Mouse (Mus musculus) frontal cortex, postnatal 36 days (tissue): ENCODE measurements around the gene Tssk6.

Experiments used
- DNase-seq, 2 experiments: peaks; one replicate each; pipeline ENCODE4 v3.0.0; 2022; ENCODE audit warnings: low spot score in 2 of 2

Tssk6 gene

DNA sequence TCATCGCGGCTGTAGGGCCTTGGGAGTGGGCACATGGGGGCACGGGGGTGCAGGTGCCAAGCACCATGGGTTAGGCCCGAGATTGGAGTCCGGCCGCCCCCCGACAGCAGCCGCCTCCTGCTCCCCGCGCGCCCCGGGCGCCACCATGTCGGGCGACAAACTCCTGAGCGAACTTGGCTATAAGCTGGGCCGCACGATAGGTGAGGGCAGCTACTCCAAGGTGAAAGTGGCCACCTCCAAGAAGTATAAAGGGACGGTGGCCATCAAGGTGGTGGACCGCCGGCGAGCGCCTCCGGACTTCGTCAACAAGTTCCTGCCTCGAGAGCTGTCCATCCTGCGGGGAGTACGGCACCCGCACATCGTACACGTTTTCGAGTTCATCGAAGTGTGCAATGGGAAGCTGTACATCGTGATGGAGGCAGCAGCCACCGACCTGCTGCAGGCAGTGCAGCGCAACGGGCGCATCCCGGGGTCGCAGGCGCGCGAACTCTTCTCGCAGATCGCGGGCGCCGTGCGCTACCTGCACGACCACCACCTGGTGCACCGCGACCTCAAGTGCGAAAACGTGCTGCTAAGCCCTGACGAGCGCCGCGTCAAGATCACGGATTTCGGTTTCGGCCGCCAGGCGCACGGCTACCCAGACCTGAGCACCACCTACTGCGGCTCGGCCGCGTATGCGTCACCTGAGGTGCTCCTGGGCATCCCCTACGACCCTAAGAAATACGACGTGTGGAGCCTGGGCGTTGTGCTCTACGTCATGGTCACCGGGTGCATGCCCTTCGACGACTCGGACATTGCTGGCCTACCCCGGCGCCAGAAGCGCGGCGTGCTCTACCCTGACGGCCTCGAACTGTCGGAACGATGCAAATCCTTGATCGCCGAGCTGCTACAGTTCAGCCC lies at the start of gene Tssk6, which contains the start of the genes Ndufa13 and Yjefn3:
TSS of gene Tssk6 (plus strand) at position 22 of the 900 bp plus-strand sequence.
TSS of gene Ndufa13 (minus strand) at position 396 of the 900 bp plus-strand sequence.
TSS of gene Yjefn3 (minus strand) at position 550 of the 900 bp plus-strand sequence.
- DNase-seq: no peak

GRCm38 (mm10) chr8:69853869-69854268 lies 48.1 kb upstream of the Tssk6 start:
- no peak for DNase-seq

- no peak for DNase-seq
Observed at GRCm38 (mm10) chr8:69860807-69861206, 41.2 kb upstream of the Tssk6 start.

GRCm38 (mm10) chr8:69861251-69861650 lies 40.7 kb upstream of the Tssk6 start:
- DNase-seq: no peak

DNA sequence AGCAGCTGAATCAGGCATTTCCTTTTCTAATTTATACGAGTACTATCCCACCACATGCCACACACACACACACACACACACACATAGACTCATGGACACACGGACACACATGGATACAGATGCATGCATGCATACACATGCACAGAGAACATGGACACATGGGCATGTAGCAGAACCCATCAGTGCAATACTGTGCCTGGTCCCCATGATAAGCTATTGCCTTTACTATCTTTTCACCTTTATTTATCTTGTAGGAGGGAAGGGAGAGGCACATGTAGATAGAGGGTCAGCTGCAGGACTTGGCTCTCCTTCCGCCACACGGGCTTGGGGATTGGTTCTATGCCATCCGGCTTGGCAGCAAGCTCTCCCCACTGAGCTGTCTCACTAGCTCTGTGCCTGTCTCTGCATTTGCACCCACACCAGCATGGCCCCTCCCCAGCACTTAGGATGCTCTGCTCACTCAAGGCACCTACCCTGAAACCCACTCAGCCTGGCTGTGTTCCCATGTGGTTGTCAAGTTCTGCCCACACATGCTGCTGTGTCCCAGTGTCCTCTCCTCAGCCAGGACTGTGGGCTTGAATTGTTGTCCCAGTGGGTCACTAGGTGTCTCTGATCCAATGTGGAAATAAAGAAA lies 38.5 kb upstream of the Tssk6 start:
- DNase-seq: no peak

DNA sequence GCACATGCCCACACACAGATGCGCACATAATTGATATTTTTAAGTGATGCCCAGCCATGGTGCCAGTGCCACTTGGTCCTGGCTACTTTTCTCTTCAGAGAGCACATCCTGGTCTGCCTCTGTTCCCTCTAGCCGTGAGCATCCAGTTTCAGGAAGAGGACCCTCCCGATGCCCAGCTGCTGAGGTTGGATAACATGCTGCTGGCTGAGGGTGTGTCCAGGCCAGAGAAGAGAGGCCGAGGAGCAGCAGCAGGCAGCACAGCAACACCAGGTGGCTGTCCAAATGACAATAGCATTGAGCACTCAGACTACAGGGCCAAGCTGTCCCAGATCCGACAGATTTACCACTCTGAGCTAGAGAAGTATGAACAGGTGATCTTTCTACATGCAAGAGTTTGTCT lies 37.8 kb upstream of the Tssk6 start:
- no peak for DNase-seq

DNA sequence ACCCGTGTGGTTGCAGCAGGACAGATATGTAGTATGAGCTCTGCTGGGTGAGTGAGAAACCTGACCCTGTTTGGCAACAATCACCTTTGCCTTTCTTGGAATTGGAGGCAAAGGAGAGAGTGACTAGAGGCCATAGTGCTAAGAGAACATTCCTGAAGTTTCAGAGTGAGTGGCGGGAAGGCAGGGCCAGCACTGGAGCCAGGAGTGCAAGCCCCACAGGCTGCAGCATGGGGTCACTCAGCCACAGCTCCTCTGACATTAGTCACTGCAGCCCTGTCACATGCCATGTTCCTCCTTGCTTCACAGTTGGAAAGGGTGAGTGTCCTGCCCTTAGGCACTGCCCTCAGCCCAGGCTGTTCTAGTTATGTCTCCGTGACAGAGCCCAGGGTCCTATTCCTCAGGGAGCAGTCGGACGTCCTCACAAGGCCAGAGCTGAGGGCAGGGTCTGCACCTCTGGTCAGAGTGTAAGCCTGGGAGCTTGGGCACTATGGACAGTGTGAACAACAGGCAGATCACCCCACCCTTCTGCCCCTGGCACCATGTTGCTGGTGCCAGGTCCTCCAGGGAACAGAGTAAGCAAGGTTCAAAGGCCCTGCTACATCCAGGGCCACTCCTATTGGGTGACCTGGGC lies 34.2 kb upstream of the Tssk6 start:
- no peak for DNase-seq

- DNase-seq: no peak
Observed at GRCm38 (mm10) chr8:69870003-69870765, 31.8 kb upstream of the Tssk6 start.

DNA sequence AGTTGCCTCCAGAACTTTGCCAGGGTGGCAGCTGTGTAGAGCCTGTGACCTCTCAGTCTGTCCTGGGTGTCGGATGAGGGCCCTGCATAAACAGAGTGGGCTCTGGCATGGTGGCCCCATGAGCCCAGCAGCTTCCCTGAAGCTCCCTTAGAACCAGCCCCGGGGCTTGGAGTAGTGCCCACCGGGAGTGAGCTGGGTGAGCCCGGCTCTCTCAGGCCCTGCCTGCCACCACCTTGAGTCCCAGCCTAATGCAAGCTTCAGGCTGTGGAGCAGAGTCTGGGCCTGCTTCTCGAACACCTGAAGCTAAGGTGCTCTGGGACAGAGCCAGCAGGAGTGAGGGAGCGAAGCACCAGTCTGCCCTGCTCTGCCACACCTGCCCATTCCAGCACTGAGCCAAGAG lies 31.1 kb upstream of the Tssk6 start:
- DNase-seq: no peak

GRCm38 (mm10) chr8:69874155-69874554 lies 27.8 kb upstream of the Tssk6 start:
- peak; percentile 80 to 82 for DNase-seq

GRCm38 (mm10) chr8:69874654-69875053 lies 27.3 kb upstream of the Tssk6 start:
- DNase-seq: no peak

DNA sequence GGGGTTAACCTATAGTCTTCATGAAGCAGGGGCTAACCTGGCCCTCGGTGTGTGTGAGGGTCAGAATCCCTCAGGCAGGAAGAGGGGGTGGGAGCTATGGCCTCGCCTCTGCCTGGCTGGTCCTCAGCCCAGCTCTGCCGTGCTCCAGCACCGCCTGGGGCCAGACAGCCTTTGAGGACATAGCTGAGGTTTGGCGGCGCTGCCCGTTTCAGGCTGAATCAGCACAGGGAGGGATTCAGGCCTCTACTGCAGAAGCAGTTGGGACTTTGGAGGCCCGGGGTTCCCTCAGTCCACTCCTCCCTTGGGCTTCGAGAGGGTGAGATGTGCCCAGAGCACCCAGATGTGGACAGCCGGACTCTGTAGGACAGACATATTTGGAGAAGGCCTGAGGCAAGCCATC lies 25.9 kb upstream of the Tssk6 start:
- DNase-seq: no peak

DNA sequence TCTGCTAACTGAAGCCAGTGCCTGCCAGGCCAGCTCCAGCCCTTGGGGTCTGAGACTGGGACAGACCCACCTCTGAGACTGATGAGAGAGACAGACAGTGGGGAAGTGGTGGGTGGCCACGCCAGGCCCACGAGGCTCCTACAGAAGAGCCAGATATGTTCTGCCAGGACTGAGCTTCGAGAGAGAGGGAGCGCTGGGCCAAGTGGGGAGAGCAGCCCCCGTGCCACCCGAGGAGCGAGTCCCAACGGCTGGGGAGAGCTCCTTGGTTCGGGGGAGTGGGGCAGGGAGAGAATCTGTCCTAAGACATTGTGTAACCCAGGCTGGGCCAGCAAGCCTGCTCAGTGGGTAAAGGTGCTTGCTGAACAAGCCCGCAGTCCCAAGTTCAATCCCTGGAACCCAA lies 25.0 kb upstream of the Tssk6 start:
- no peak for DNase-seq

DNA sequence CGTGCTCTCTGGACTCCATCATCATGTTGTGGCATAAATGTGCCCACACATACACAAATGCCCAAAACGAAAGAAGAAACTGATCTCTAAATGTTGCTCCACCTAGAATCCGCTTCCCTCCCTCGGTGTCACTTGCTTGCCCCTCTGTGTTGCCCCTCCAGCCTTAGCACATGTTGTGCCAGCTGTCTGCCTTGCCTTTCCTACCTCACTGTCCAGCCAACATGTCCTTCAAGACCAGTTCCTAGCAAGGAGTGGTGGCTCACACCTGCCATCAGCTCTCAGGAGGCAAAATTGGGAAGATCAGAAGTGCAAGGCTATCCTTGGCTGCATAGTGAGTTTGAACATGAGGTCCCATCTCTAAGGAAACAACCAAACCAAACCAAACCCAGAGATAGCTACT lies 24.6 kb upstream of the Tssk6 start:
- DNase-seq: no peak

DNA sequence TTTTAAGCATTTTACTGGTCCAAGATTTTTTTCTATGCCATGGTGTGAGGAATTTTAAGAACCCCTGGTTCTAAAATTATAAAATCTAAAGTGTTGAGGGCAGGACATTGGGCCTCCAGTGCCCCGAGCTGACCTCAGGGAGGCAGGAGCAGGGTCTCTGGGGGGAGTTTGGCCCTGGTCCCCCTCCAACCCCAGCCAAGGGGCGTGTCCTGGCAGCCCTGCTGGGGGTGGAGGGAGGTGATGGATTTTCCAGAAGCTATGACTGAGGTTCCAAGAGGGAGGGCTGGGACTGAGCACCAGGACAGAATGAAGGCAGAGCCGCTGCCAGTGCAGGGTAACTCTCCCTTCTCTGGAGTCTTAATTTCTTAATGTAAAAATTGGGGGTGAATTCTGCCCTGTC lies 24.0 kb upstream of the Tssk6 start:
- no peak for DNase-seq

GRCm38 (mm10) chr8:69879678-69880077 lies 22.3 kb upstream of the Tssk6 start:
- no peak for DNase-seq

- DNase-seq: no peak
Observed at GRCm38 (mm10) chr8:69880841-69881240, 21.1 kb upstream of the Tssk6 start.

DNA sequence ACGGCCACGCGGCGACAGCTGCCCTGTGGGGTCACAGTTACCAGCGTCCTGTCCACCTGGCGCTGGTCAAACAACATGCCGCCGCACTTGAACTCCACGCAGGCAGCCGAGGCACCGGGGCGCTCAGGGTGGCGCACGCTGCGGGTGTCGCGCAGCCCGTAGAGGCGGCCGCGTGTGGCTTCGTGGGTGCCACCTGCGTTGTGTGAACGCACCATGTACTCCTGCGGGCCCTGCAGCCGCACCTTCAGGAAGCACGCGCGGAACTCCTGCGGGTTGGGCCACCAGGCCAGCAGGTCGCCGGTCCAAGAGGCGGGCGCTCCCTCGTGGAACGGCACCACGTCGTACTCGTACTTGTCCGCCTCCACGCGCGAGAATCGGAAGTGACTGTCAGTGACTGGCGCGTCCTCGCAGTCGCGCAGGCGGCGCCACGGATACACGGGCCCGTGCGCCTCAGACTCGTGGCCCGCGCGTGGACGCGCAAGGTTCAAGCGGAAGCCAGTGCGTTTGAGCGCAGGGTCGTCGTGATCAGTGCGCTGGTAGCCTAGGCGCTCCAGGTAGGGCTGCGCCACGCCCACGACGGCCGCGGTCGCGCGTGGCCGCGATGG lies 20.6 kb upstream of the Tssk6 start:
- no peak for DNase-seq

DNA sequence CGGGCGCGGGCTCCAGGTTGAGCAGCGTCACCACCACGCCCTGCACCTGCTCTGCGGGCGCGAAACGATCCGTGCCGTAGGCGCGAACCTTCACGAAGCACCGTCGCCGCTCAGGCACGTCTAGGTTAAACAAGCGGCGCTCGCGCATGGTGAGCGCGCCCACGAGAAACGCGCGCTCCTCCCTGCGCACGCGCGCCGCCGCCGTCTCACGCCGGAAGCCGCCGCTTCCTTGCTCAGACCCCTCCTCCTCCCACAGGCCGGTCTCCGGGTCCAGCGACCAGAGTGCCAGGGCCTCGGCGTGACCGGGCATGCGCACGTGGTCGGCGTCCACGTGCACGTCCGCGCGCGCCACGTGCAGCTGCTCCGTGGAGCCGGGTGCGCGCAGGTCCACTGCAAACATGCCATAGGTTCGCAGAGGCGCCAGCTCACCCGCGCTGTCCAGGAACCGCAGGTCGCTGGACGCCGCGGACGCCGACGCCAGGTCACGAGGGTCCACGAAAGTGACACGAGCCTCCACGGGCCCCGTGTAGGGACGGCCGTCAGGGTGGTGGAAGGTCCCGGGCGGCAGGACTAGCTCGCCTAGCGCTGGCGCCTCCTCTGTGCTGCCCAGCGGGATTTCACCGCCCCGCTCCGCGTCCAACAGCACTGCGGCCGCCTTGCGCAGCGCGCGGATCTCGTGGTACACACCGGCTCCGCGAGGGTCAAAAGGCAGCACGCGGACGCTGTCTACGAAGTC lies 19.8 kb upstream of the Tssk6 start:
- DNase-seq: peak in 1 of 2 experiments; percentile 60

DNA sequence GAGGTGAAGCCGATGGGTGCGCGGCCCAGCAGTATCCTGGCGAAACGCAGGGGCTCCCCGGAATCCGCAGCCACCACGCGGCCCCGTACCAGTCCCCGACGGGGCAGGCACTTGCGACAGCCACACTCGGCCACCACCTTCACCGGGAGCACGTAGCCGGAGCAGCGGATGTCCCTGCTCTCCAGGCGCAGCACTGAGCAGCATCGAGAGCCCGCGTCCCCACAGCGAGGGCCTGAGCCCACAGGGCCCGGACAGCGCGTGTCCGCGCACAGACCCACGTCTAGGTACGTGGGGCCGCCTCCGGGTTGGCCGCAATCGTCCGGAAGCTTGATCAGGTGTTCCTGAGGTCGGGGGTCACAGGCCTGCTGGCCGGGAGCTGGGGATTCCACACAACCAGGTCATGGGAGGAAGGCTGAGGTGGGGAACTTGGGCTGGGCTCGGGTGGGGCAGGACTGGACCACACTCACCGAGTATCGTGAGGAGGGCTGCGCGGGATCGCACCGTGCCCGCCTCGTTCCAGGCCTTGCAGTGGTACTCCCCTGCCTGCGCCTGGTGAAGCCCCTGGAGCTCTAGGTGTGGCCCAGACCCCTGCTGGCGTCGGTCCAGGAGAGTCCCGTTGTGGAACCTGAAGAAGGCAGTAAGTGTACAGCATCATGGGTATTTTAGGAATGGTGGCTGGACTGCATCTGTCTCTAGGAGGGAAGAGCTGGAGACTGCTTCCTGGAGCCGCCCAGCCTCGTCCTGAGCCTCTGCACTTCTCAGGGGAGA lies 19.0 kb upstream of the Tssk6 start:
- DNase-seq: no peak
